Mouse (Mus musculus) hindbrain, embryonic 13.5 days (tissue): ENCODE measurements at regions not wholly inside any gene's neighbourhood (a gene's known extent, or its start where the extent isn't known, plus 50 kb on each side); places are given as distances from the start of the nearest gene placed in this dataset.

ENCODE experiments used
- ATAC-seq: fragments of 200-750 bp; cut with Nextera tagmentation; 2 replicates; pipeline ENCODE4 v1.8.0; 2017; ENCODE audit warnings: moderate TSS enrichment; ENCODE audit not compliant: low FRiP score
- H3K27ac ChIP-seq: fragments of 300-500 bp; sonication (generic); 2 replicates; pipeline ENCODE4 v1.5.1; 2015; ENCODE audit warnings: inconsistent platforms, mild to moderate bottlenecking, moderate library complexity
- H3K27me3 ChIP-seq: fragments of 300-500 bp; sonication (generic); 2 replicates; pipeline ENCODE4 v1.6.1; 2015; ENCODE audit warnings: mild to moderate bottlenecking, inconsistent platforms
- H3K36me3 ChIP-seq: fragments of 300-500 bp; sonication (generic); 2 replicates; pipeline ENCODE4 v1.6.1; 2015; ENCODE audit warnings: mild to moderate bottlenecking, inconsistent platforms
- H3K4me1 ChIP-seq: fragments of 300-500 bp; sonication (generic); replicated peaks from 2 replicates; pipeline ENCODE4 v1.6.1; 2015; ENCODE audit warnings: inconsistent platforms
- H3K4me2 ChIP-seq: fragments of 300-500 bp; sonication (generic); 2 replicates; pipeline ENCODE4 v1.6.1; 2015; ENCODE audit warnings: inconsistent platforms, mild to moderate bottlenecking, moderate library complexity
- H3K4me3 ChIP-seq: fragments of 300-500 bp; sonication (generic); 2 replicates; pipeline ENCODE4 v1.5.1; 2015; ENCODE audit warnings: mild to moderate bottlenecking, inconsistent platforms
- H3K9ac ChIP-seq: fragments of 300-500 bp; sonication (generic); 2 replicates; pipeline ENCODE4 v1.6.1; 2015; ENCODE audit warnings: mild to moderate bottlenecking, inconsistent platforms
- H3K9me3 ChIP-seq: fragments of 300-500 bp; sonication (generic); 2 replicates; pipeline ENCODE4 v1.6.1; 2016; ENCODE audit warnings: inconsistent platforms
- WGBS: fragments of 180-500 bp; shearing (Covaris S2); methylation state at CpG from one replicate; pipeline ENCODE4 v1.1.7; 2015; 5-methylcytosine and 5-hydroxymethylcytosine counted together

- Histone ChIP-seq H3K9me3 (no peaks in the 10 kb centered on the region), H3K9ac (no peak overlapping the region), H3K4me1 (peaks cover 19% of the 10 kb centered on the region), H3K4me2 (no peak overlapping the region), H3K4me3 (no peak overlapping the region), H3K27ac (peak overlapping the region; percentile 85), H3K36me3 (no peaks in the 10 kb centered on the region), H3K27me3 (no peaks in the 10 kb centered on the region)
- WGBS = 28% methylated on average over 2 of the region's 2 CpGs
- ATAC-seq = no peak
Observed at GRCm38 (mm10) chr11:24740466-24740865, 662.6 kb downstream of the Bcl11a start.

DNA sequence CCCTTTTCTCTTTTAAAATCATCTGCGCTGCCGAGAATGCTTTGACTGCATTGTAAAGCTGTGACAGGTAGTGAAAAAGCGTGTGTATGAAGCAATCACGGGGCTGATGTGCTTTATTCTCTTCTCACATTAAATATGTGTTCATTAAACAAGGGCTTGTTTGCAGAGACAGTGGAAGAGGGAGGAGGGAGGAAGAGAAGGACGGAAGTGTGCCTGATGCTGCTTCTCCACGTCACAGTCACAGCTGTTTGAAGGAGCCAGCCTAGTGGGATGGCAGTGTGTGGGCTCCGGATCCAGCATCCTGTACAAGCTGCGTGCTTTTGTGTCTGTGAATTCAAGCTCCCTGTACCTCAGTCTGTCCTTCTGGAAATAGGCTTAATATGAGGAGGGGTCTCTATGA is 664.7 kb downstream of the Bcl11a start:
- Histone ChIP-seq H3K9ac (0 out of 2 replicates have a peak overlapping the region, but pooled peaks have one; percentile 14), H3K27me3 (no peaks in the 10 kb centered on the region), H3K4me3 (no peak overlapping the region), H3K4me2 (no peak overlapping the region), H3K9me3 (no peaks in the 10 kb centered on the region), H3K27ac (0 out of 2 replicates have a peak overlapping the region, but pooled peaks have one; percentile 31), H3K4me1 (peaks cover 23% of the 10 kb centered on the region), H3K36me3 (no peaks in the 10 kb centered on the region)
- 37% methylated on average over 8 of the region's 8 CpGs for WGBS
- ATAC-seq = no peak

DNA sequence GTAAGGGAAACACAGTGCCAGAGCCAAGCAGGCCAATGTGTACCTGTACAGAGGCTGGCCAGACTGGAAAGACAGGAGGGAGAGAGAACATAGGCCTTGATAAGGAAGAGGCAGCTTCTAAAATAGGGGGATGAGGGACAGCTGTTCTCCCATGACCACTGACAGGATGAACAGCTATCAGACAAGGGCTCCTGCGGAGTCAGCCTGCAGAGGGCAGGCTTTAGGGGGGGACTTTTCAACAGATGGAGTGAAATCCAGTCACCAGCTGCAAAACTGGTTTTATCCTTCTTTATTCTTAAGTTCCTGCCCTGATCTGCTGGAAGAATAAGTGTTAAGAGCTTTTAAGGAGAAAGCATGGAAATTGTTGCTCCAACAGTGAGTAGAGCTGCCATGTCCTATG is 665.6 kb downstream of the Bcl11a start:
- Histone ChIP-seq H3K4me1 (peaks cover 23% of the 10 kb centered on the region), H3K36me3 (no peaks in the 10 kb centered on the region), H3K27me3 (no peaks in the 10 kb centered on the region), H3K9ac (no peak overlapping the region), H3K4me2 (no peak overlapping the region), H3K9me3 (no peaks in the 10 kb centered on the region), H3K27ac (no peak overlapping the region), H3K4me3 (no peak overlapping the region)
- ATAC-seq = no peak
- WGBS = 52% methylated on average over 1 of the region's 1 CpGs

GRCm38 (mm10) chr11:24745841-24746240 is 668.0 kb downstream of the Bcl11a start:
- Histone ChIP-seq H3K4me3 (no peak overlapping the region), H3K4me2 (no peak overlapping the region), H3K27me3 (no peaks in the 10 kb centered on the region), H3K4me1 (peaks cover 10% of the 10 kb centered on the region; the same call in 1 of the 2 replicates), H3K9ac (no peak overlapping the region), H3K36me3 (no peaks in the 10 kb centered on the region), H3K9me3 (no peaks in the 10 kb centered on the region), H3K27ac (no peak overlapping the region)
- WGBS = 77% methylated on average over 4 of the region's 4 CpGs
- no peak for ATAC-seq

GRCm38 (mm10) chr11:24750144-24750779 is 672.4 kb downstream of the Bcl11a start:
- ATAC-seq = no peak
- Histone ChIP-seq H3K27me3 (no peaks in the 10 kb centered on the region), H3K9ac (no peak overlapping the region), H3K27ac (no peak overlapping the region), H3K9me3 (no peaks in the 10 kb centered on the region), H3K4me3 (no peak overlapping the region), H3K36me3 (no peaks in the 10 kb centered on the region), H3K4me2 (no peak overlapping the region), H3K4me1 (peaks cover 4% of the 10 kb centered on the region; the same call in 1 of the 2 replicates)
- 74% methylated on average over 7 of the region's 7 CpGs for WGBS

DNA sequence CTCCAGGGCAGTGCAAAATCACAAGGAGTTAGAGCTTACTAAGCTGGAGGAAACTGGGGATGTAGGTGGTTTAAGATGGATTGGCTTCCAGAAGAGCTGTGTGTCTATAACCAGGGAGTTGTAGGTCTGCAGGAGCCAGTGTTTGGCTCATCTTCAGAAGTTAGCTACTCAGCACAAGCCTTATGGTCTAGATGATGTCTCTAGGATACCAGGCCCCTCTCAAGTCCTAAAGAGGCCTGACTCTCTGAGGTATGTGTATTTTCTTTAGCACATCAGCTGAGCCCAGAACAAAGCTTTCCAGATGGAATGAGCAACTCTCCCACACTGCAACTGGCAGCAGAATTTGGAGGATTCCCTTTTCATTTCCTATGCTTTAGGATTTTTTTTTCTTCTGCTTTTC is 680.3 kb downstream of the Bcl11a start:
- Histone ChIP-seq H3K4me1 (no peaks in the 10 kb centered on the region), H3K9ac (no peak overlapping the region), H3K27ac (no peak overlapping the region), H3K4me3 (no peak overlapping the region), H3K27me3 (no peaks in the 10 kb centered on the region), H3K9me3 (no peaks in the 10 kb centered on the region), H3K36me3 (no peaks in the 10 kb centered on the region), H3K4me2 (no peak overlapping the region)
- no peak for ATAC-seq

GRCm38 (mm10) chr11:24783470-24783869 is 705.6 kb downstream of the Bcl11a start:
- H3K27ac ChIP-seq = no peak overlapping the region
- H3K4me2 ChIP-seq = no peak overlapping the region
- H3K27me3 ChIP-seq = no peaks in the 10 kb centered on the region
- H3K4me1 ChIP-seq = no peaks in the 10 kb centered on the region
- 80% methylated on average over 7 of the region's 7 CpGs for WGBS
- H3K36me3 ChIP-seq = no peaks in the 10 kb centered on the region
- H3K9ac ChIP-seq = no peak overlapping the region
- no peak overlapping the region for H3K4me3 ChIP-seq
- no peak for ATAC-seq
- peaks cover 5% of the 10 kb centered on the region; the same call in 1 of the 2 replicates for H3K9me3 ChIP-seq

DNA sequence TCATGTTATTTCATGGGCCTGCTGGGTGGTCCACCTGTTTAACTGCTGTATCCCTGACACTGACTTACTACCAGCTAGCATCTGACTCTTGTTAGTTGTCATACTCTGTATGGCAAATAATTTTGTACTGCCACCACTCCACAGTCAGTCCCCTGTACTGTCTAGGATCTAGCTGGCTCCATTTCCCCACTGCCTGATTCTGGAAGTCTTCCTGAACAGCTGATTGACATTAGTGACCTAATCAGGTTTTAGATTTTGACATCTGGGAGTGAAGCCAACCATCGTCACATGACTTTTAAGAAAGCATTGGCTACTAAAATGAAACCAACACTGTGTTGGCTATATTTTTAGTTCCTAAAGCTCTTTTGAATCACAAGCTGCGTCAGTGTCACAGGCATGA is 711.3 kb downstream of the Bcl11a start:
- Histone ChIP-seq H3K9ac (no peak overlapping the region), H3K27ac (no peak overlapping the region), H3K27me3 (no peaks in the 10 kb centered on the region), H3K4me3 (no peak overlapping the region), H3K9me3 (peaks cover 5% of the 10 kb centered on the region; the same call in 1 of the 2 replicates), H3K36me3 (no peaks in the 10 kb centered on the region), H3K4me2 (no peak overlapping the region), H3K4me1 (no peaks in the 10 kb centered on the region)
- no peak for ATAC-seq
- 83% methylated on average over 2 of the region's 2 CpGs for WGBS

DNA sequence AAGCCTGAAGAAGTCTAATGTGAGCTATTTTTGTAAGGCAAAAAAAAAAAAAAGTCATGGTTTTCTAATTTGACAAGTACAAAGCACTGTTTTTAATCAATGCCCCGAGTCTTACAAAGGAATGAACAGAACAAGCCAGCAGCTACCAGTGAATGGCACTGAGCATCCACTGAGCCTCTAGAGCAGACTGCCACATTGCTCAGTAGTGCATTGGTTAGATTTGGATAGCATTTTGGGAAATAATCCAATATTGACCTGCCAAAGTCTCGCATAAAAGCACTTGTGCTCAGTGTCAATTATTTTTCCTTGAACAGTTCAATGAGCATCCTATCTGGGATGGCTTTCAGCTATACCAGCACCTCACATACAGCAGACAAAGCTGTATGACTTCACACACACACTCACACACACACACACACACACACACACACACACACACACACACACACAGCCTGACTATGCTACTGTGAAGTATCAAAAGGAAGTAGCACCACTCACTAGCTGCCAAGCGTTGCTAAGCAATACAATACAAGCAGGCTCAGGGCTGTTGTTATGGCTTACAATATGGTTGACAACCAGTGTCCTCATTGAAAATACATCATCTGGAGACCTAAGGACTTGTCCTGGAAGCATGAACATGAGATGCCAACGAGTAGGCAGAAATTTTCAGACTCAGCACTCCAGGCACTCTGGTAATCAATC is 717.8 kb downstream of the Bcl11a start:
- Histone ChIP-seq H3K4me3 (no peak overlapping the region), H3K4me2 (no peak overlapping the region), H3K27ac (no peak overlapping the region), H3K4me1 (peaks cover 5% of the 10 kb centered on the region), H3K9ac (no peak overlapping the region), H3K9me3 (no peaks in the 10 kb centered on the region), H3K27me3 (no peaks in the 10 kb centered on the region), H3K36me3 (no peaks in the 10 kb centered on the region)
- WGBS = 36% methylated on average over 4 of the region's 4 CpGs
- ATAC-seq = peak; percentile 85; the same call in 1 of the 2 replicates

GRCm38 (mm10) chr11:24804623-24805023 is 726.8 kb downstream of the Bcl11a start:
- H3K27ac ChIP-seq = no peak overlapping the region
- H3K4me2 ChIP-seq = no peak overlapping the region
- no peaks in the 10 kb centered on the region; the same call in 1 of the 2 replicates for H3K4me1 ChIP-seq
- 53% methylated on average over 8 of the region's 8 CpGs for WGBS
- 0 out of 2 replicates have a peak, but pooled peaks have one; percentile 46 for ATAC-seq
- H3K4me3 ChIP-seq = no peak overlapping the region
- H3K27me3 ChIP-seq = no peaks in the 10 kb centered on the region
- no peaks in the 10 kb centered on the region for H3K9me3 ChIP-seq
- no peak overlapping the region for H3K9ac ChIP-seq
- no peaks in the 10 kb centered on the region for H3K36me3 ChIP-seq

- Histone ChIP-seq H3K4me1 (peaks cover 13% of the 10 kb centered on the region), H3K27ac (peak overlapping the region; percentile 50; the same call in 1 of the 2 replicates), H3K9ac (no peak overlapping the region), H3K4me2 (no peak overlapping the region), H3K36me3 (no peaks in the 10 kb centered on the region), H3K9me3 (no peaks in the 10 kb centered on the region), H3K27me3 (no peaks in the 10 kb centered on the region), H3K4me3 (no peak overlapping the region)
- peak; percentile 61 for ATAC-seq
- 21% methylated on average over 13 of the region's 13 CpGs for WGBS
Observed at GRCm38 (mm10) chr11:24829578-24830401, 751.9 kb downstream of the Bcl11a start.

DNA sequence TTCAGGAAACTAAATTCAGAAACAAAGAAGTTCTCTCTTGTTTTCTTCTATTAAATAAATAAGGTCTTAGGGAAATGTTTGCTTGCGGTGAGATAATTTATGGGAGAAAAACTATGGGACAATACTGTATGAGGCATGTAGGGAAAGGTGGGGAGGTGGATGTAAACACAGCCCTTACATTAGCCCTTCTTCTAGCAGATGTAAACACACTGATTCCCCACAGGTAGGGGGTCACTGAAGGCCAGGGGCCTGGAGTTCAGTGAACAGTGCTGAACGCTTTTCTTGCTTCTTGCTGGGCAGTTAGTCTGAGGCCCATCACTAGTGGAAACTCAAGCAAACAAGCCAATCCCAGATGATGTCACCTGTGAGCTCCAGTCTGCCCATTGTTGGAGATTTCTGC is 752.6 kb downstream of the Bcl11a start:
- peaks cover 13% of the 10 kb centered on the region for H3K4me1 ChIP-seq
- no peak for ATAC-seq
- 67% methylated on average over 2 of the region's 2 CpGs for WGBS
- no peak overlapping the region for H3K4me2 ChIP-seq
- H3K9me3 ChIP-seq = no peaks in the 10 kb centered on the region
- H3K9ac ChIP-seq = no peak overlapping the region
- H3K4me3 ChIP-seq = no peak overlapping the region
- H3K27ac ChIP-seq = no peak overlapping the region
- H3K36me3 ChIP-seq = no peaks in the 10 kb centered on the region
- H3K27me3 ChIP-seq = no peaks in the 10 kb centered on the region
